Mouse (Mus musculus): ENCODE data around the gene Etl4. TPM values are rescaled to one million over a fixed set of nuclear protein-coding genes. Genes with fewer than 3 reads are reported as not detected.
A peak's percentile ranks its signal among the peaks of the same experiment; 100 is the strongest.
"Not testable (repeated sequence)": the region's sequence is repeated elsewhere in the genome, so short reads cannot be mapped to it uniquely, and the experiment has no call there.

Etl4 gene
- total RNA-seq, 2 experiments from 2014 or later: 59.9 to 60.0 TPM

DNA sequence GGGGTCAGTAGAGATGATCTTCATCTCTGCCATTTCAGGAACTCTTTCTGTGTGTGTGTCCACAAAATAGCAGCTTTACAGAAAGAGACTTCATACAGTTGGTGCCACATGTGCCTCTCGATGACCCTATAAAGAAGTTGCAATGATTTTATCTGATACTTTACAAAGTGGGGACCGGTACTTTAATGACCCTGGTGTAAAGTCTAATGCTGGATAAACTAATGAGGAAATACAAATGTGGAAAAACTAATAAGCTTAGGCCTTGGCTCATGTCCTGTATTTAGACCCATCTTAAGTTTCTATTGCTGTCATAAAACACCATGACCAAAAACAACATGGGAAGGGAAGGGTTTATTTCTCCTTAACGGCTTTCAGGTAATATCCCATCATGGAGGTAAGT is 729.0 kb downstream of the Etl4 start:
- no peak for DNase-seq (ENCODE audit: low spot score in 2 of 2)

DNA sequence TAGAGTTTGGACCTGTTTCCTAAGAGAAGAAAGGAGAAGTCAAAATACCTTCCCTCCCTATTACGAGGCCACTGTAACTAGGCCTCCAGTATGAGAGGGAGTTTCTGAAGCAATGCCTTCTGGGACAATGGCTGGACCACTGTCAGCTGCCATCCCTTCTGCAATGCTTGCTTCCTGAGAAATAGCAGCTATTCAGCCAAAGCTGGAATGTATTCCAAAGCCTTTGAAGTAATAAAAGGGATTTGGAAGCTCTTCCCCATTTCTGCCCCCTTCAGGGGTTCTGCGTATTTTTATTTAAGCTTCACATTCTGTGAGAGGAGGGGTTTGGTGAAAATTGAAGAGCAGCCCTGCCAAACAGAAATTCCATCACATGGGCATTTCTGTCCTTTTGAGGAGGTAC is 730.1 kb downstream of the Etl4 start:
- no peak for DNase-seq (ENCODE audit: low spot score in 2 of 2)

DNA sequence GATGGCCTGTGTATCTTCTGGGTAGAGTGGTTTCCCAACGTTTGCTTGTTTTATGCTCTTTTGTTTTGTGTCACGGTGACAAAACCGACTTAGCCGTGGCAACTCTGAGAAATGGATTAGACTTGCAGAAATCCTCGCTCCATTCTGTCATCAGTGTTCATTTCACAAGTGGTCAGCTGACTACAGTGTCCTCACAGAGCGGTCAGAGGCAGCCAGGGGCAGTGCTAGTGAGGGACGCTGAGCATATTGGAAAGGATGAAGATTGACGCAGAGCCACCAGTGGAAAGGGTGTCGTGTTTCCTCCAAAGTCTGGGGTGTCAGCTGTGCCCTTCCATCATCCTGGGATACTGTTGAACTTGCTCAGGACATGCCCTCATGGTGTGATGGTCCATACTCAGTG is 733.2 kb downstream of the Etl4 start:
- no peak for DNase-seq (ENCODE audit: low spot score in 2 of 2)

DNA sequence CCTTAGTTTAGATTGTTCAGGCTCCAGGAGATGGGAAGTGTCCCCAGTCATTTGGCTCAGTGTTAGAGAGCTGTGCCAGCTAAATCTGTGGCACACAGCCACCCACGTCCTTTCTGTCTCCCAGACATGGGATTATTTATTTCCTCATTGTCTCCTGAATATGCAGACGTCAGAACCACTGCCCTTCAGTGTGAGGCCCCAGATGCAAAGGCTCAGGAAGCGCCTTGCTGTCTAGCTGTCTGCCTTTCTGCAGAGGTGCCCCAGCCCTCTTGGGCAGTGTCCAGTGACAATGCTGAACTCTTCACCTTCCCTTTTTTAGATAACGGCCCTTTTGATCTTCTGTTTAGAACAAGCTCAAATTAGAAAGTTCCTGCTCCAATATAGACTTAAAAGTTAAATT is 740.2 kb downstream of the Etl4 start:
- peak; percentile 18 to 42 for DNase-seq (ENCODE audit: low spot score in 2 of 2)

DNA sequence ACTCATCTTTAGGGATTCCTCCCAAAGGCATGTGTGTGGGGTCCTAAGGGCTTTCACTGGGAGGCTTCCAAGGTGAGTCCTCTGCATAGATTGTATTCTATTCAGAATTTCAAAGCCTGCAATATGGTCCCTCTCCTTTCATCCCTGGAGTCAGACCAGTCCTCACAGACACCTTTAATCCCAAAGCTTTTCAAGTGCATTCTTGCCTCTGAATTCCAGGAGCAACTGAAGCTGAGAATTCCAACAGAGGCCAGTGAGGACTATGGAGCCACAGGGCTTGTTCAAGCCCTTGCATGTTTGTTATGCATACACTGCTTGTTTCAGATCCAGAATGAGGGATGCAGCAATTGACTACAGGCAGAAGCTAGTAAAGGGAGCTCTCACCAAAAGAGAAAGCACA is 743.5 kb downstream of the Etl4 start:
- no peak for DNase-seq (ENCODE audit: low spot score in 2 of 2)

DNA sequence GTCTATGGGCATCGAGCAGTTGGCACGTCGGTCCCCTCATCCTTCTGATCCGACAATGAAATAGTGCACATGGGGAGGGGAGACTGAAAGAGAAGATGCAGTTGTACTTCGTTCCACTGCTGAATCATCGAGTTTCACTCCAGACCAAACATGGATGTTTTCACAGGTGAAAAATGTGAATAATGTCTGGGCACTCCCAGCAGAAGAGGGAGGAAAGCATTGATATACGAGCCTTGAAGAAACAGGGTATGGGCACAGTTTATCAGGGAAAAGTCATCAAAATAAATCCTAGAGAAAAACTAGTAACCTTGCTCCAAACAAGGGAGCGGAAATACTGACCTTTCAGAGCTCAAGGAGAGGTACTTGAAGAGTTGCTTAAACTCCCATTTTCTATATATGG is 744.5 kb downstream of the Etl4 start:
- no peak for DNase-seq (ENCODE audit: low spot score in 2 of 2)

DNA sequence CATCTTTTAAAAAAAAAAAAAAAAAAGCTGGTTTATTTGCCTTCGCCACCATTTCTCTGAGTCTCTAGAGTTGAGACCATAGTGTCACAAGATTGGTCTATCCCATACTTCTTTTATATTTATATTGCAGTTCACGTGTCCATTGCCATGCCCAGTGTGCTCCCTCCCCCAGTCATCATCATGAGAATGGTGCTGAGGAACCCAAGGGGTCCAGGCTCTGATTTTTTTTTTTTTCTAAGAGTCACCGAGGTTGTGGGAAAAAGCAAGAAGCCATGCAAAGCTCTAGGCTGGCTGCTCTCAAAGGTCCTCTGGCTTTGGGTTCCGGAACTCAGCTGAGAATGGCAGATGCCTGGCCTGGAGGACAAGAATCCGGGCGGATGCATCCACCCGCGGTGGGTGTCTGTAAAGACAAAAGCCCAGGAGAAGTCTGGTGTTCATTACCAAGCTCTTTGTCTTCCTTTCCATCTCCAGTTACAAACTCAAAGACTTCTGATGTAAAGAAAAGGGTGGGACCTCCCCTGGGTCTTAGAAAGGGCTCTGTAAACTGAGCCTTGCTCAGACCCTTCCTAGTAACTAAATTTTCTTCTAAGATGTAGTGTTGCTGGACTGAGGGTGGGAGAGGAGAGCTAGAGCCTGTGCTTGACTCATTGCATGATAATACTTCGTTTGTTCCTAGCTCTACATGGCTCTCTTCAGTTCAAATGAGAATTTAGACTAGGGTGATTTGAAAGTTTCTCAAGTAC is 745.2 kb downstream of the Etl4 start:
- DNase-seq (ENCODE audit: low spot score in 2 of 2): no peak

DNA sequence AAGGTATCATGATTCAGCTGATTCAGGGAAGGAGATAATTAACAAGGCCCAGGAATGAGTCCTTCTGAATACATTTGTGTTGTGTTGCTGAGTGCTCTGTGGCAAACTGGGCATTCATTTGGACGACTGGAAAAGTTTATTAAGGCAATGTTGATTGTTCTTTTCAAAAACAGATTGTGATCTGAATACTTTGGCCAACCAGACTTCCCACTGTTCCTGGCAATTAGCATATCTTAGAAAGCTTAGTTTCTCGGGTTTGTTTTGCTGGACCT is 745.7 kb downstream of the Etl4 start:
- no peak for DNase-seq (ENCODE audit: low spot score in 2 of 2)

DNA sequence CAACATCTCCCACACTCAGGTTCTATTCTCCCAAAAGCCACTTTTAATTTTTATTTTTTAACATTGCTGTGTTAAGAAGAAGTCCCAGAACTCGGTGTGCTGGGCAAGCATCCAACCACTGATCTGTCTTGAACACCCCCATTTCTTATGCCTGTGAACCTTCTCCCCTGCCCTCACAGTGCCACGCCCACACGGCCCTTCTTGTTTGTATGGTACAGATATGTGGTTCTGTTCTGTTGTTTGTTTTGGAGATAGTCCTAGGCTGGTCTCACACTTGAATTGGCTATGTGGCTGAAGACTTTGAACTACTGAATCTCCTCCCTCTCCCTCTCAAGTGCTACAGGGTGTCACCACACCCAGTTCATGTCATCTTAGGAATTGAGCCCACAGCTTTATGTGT is 748.3 kb downstream of the Etl4 start:
- no peak for DNase-seq (ENCODE audit: low spot score in 2 of 2)

DNA sequence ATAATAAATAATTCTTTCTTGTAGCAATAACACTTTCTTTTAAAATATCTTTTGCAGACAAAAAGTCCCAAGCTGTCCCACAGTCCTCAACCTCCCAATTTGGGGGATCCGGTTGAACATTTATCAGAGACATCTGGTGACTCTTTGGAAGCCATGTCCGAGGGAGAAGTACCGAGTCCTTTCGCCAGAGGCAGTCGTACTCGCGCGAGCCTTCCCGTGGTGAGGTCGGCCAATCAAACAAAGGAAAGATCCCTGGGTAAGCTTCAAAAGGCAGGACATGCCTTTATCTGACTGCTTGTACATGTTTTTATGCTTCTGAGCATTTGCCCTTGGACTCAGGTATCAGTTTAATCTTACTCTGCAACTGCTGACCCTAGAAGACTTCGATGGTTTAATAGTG is 752.3 kb downstream of the Etl4 start:
- DNase-seq (ENCODE audit: low spot score in 2 of 2): no peak

DNA sequence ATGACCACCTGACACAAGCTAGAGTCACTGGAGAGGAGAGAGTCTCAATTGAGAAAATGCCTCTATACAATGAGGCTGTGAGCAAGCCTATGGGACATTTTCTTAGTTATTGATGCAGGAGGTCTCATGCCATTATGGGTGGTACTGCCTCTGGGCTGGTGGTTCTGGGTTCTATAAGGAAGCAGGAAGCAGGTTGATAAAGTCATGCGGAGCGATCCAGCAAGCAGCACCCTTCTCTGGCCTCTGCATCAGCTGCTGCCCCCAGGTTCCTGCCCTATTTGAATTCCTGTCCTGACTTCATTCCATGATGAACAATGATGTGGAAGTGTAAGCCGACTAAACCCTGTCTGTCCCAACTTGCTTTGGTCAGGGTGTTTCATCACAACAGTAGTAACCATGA is 753.1 kb downstream of the Etl4 start:
- DNase-seq (ENCODE audit: low spot score in 2 of 2): no peak

DNA sequence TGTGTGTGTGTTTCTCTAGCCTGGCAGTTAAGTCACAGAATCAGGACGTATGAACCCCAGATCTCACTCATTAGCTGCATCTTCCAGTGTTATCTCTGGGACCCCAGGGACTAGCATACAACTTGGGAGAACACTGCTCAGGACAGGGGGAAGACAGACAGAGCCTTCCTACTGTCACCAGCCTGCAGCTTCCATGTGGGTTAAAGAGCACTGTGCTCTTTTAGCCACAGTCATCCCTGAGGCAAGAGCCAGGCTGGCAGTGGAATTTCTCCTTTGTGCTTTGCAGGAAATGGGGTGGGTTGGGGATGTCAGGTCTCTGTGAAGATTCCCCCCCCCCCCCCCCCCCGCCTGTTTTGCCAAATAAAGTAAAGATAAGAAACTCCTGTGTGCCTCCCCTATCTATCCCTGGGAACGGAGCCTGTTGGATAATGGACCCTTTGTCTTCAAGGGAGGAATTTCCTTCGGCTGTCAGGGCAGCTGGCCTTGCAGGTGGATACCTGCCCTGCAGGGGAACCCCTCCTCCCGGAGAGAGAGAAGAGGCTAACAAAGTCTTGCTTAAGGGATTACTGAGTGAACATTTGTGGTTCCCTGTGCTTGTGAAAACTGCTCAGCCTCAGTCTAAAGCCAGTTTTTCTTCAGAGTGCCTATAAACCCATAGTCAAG is 755.9 kb downstream of the Etl4 start:
- DNase-seq (ENCODE audit: low spot score in 2 of 2): no peak

DNA sequence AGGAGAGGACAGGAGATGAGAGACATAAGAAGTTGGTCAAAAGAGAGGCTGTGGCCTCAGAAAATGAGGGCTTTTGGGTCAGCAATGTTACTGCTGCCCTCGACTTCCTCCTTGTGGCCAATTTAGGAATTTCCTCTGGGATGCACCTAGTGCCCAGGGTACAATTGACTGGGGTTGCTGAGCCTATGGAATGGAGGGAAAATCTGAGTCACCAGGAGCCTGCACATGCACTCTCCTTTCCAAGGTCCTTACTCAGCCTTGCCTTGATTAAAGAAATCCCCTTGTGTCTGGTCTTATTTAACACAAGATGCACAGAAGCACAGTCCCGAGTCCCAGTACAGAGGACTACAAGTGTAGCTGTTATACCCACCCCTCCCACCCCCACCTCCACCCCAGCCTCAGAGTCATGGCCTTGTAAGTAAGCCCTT is 756.5 kb downstream of the Etl4 start:
- DNase-seq (ENCODE audit: low spot score in 2 of 2): peak; percentile 36 to 45

DNA sequence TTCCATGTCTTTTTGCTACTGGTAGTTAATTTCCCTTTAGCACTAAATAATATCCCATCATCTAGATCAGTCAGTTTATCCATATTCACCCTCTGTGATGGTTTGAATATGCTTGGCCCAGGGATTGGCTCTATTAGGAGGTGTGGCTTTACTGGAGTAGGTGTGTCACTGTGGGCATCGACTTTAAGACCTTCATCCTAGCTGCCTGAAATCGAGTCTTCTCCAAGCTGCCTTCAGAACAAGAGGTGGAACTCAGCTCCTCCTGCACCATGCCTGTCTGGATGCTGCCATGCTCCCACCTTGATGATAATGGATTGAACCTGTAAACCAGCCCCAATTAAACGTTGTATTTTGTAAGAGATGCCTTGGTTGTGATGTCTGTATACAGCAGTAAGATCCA is 758.3 kb downstream of the Etl4 start:
- DNase-seq (ENCODE audit: low spot score in 2 of 2): no peak

DNA sequence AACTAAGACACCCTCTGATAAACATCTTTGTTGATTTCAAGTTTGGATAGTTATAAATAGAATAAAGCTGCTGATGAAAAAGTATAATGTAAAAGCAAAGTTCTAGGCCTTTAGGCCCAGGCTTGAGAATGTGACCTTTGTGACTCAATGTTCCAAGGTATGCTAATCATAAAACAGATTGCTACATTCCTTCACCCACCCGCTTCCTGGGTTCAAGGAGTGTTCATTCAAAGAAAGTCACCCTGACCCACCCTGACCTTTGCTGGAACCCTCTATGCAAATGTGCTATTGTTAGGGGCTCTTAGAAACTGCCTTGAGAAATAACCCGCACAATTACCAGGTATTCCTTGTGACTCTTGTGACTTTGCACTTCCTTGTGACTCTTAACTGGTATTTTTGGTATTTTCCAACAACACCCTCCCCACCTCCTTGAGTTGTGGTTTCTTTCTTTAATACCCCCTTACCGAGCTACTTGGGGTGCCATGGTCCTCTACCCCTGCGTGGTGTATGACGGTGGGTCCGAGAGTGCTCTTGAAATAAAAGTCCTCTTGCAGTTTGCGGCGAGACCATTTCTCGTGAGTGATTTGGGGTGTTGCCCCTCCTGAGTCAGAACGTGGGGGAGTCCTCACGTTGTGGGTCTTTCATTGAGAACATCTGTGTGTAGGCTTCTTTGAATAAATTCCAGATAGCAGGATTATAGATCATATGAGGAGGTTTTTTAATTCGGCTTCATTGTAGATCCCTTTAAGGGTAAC is 758.9 kb downstream of the Etl4 start:
- not testable (repeated sequence) for DNase-seq (ENCODE audit: low spot score in 2 of 2)

DNA sequence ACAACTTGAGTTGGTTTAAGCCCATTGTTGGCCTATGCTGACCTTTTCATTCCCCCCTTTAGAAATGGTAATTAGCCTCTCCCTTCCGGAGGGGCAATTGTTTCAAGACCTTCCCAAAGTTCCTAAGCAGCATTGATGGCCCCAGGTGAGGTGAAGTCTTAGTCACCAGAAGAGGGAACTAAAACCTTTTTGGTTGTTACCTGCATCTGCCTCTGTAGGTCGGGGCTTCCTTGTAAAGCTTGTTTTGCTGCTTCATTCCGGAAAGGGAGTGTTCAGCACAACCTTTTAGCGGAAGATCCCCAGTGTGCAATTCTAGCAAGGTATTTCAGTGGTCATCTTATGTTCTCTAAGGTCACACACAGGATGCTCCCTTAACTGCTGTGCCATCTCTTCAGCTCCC is 759.8 kb downstream of the Etl4 start:
- no peak for DNase-seq (ENCODE audit: low spot score in 2 of 2)

DNA sequence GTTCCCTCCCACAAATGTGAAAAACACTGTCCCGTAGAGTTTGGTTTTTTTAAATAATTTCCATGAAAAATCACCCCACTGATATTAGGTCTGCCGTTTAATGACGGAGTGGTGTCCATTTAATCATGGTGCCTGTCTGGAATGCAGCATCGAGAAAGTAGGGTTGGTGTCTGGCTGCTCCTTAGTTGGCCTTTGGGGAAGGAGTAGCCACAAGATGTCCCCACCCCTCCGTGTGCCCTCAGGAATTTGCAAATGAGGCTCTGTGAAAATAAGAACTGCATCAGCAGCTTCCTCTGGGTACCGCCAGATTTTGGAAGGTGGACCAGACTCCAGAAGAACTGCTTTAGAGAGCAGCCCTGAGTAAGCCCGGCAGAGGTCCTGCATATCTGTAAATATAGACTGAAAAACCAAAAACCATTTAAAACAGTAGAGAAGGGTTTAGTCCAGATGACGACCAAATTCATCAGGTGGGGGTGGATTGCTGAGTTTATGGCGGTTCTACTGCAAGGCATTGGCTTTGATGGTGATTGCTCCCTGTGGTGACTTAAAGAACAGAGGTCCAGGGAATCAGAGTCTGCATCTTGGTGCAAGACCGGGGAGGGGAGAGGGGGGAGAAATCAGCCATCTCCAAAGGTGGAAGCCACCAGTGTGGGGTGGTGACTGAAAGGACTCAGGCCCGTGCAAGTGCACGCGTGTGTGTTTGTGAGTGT is 762.1 kb downstream of the Etl4 start:
- no peak for DNase-seq (ENCODE audit: low spot score in 2 of 2)

DNA sequence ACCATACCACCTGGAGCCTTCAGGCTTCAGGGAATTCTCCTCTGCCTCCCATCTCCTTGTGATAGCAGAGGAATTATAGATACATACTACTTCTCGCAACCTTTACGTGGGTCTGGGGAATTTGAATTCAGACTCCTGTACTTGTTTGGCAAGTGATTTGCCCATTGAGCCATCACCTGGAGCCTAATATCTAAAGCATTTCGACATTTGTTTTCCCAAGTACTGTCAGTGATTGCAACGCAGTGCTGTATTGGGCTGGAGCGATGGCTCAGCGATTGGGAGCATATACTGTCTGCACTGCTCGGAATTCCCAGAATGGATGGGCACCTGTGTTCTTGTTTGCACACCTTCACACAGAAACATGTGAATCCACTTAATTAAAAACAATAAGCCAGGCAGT is 762.7 kb downstream of the Etl4 start:
- no peak for DNase-seq (ENCODE audit: low spot score in 2 of 2)

DNA sequence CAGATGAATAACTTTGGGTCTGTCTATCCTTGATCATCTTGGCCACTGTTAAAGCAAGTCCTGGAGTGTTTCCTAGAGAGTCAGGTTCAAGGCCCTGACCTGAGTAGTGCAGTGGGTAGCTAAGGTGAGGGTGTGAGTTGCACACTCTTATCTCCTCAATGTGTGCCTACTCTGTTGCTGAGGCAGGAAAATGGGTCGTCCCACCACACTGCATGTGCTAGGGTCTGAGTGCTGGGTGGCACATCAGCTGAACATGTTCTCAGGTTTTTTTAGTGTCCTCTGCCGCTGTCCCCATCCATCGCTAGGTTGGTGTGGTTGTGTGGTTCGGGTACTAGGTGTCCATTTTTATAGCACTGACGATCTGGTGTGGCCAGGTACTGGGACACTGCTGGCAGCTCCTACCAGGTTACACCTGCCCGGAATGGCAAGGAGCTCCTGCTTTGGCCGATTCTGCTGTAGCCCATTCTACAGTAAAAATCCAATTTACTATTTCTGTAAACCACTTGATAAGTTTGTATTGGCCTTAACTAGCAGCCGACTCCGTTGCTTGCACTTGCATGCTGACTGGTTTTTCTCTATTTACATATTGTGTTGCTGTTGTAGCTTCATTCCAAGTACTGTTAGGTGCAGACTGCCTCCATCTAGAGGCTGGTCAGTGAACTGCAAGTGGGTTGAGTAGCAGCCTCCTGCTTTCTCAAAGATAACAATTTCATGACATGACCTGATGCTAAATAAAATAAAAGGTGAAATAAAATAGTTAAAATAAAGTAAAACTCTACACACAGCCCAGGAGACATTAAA is 763.4 kb downstream of the Etl4 start:
- DNase-seq (ENCODE audit: low spot score in 2 of 2): peak; percentile 75 to 78

DNA sequence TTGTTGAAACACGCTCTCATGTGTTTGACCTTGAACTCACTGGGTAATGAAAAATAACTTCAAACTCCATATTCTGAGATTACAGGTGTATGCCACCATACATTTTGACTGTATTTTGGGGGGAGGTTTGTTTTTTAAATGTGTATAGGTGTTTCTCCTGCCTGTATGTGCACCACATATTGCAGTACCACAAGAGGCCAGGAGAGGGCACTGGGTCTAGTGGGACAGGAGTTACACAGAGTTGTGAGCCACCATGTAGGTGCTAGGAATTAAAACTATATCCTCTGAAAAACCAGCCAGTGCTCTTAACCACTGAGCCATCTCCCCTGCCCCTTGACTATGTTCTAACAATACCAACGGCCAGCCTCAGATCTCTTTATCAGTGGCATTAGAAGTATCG is 766.8 kb downstream of the Etl4 start:
- DNase-seq (ENCODE audit: low spot score in 2 of 2): no peak

DNA sequence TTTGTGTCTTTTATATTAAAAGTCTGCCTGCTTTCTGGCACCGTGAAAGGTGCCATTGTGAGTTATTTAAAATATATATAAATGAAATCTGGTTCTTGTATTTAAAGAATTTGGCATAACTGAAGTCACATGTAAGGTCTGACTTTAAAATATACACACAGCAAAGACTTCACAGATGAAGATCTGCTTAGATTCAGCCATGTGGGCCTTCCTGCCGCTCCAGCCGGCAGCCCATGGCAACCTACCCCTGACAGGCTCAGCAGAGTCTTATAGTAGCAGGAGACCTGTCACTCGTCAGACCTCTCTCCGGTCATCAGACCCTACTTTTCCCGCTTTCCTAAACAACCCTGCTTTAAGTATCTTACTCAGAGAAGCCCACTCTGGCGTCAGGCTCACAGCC is 769.2 kb downstream of the Etl4 start:
- no peak for DNase-seq (ENCODE audit: low spot score in 2 of 2)

Data from layer of hippocampus, postnatal 10 days (tissue).